Mouse (Mus musculus) ES-E14 (cell line): ENCODE results near the gene Tctex1d1.

Experiments
- MAFK ChIP-seq: IDR thresholded peaks from 2 replicates; pipeline ENCODE4 v1.6.1; 2014; ENCODE audit warnings: mild to moderate bottlenecking, low read depth, low read length, inconsistent platforms; ENCODE audit not compliant: insufficient read depth
- ZC3H11A ChIP-seq: IDR thresholded peaks from 2 replicates; pipeline ENCODE4 v1.6.1; 2012; ENCODE audit warnings: low read depth, mild to moderate bottlenecking, inconsistent platforms, low read length, borderline replicate concordance
- ZNF384 ChIP-seq: IDR thresholded peaks from 2 replicates; pipeline ENCODE4 v1.6.1; 2012; ENCODE audit warnings: low read depth, low read length, inconsistent platforms

DNA sequence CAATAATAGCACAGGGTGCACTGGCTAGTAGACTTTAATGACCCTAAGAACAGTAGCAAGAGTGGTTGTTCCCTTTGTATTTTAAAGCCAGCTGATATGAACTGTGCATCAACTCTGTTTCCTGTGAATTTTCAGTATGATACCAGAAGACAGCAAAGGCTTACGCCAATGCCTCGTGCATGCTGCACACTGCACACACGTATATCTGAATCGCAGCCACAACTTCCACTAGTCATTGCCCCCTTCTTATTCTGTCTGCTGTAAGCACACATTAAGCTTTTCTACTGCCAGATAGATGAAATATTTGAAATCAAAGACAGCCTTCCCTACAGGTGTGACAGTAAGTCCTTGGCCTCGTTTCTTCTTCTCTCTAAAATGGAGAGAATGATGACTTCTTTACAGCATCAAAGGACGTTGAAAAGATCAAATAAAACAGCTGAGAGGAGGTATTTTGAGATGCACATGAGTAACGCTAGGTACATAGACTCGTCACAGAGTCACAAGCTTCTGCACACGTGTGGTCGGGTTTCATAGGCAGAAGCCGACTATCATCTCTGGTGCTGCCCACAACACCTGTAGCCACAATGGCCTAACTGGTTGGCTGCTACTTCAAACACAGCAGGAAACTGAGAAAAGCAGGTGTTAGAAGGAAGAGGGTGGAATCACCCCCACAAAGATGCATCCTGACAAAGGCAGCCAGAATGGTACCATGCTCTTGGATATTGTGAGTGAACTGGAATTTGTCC is 12.4 kb downstream of the Tctex1d1 start:
- TF ChIP-seq MAFK (no peak), ZC3H11A (no peak), ZNF384 (no peak)
